Comparison of ENCODE assay signal across 17 mouse cellular contexts in genomic region chr3:123163192-123163523, GRCm38 (mm10).
DNase-seq lines count a peak whose midpoint lies in the region; ATAC-seq lines count a peak whose summit lies in the region.
"Had no signal": no experiment of that assay in that cellular context is flagged by ENCODE, and none has a peak within 500 bp of the region (broad histone marks: within the 10 kb centered on the region; RNA-seq: fewer than 3 reads in every experiment).

No protein-coding gene starts in this region.

- H3K27me3 ChIP-seq in hindbrain, embryonic 10.5 days (ENCODE audit: insufficient read depth, poor library complexity, severe bottlenecking), result no peaks in the 10 kb centered on the region
- H3K27me3 ChIP-seq in hindbrain, embryonic 13.5 days, result no peaks in the 10 kb centered on the region
- no peaks in the 10 kb centered on the region for H3K27me3 ChIP-seq in embryonic facial prominence, embryonic 10.5 days (replicated peaks; ENCODE audit: low read depth, poor library complexity, severe bottlenecking)
- H3K27me3 ChIP-seq in neural tube, embryonic 11.5 days (ENCODE audit: control insufficient read depth, insufficient read depth, low read length), result no peaks in the 10 kb centered on the region
- H3K27me3 ChIP-seq: embryonic facial prominence, embryonic 12.5 days; forebrain, embryonic 13.5 days had no signal

- no peak overlapping the region for H3K4me3 ChIP-seq in hindbrain, embryonic 10.5 days
- no peak overlapping the region for H3K4me3 ChIP-seq in hindbrain, embryonic 13.5 days
- no peak overlapping the region for H3K4me3 ChIP-seq in embryonic facial prominence, embryonic 10.5 days
- H3K4me3 ChIP-seq in neural tube, embryonic 11.5 days (ENCODE audit: low read depth, low read length), result no peak overlapping the region
- H3K4me3 ChIP-seq: embryonic facial prominence, embryonic 12.5 days; forebrain, embryonic 13.5 days had no signal

- WGBS in hindbrain, embryonic 10.5 days, result 42% methylated on average over 4 of the region's 4 CpGs
- 58% methylated on average over 4 of the region's 4 CpGs for WGBS in hindbrain, embryonic 13.5 days
- 37% methylated on average over 4 of the region's 4 CpGs for WGBS in embryonic facial prominence, embryonic 10.5 days
- 30% methylated on average over 4 of the region's 4 CpGs for WGBS in neural tube, embryonic 11.5 days

- no peaks in the 10 kb centered on the region for H3K9me3 ChIP-seq in hindbrain, embryonic 10.5 days
- H3K9me3 ChIP-seq in hindbrain, embryonic 13.5 days, result no peaks in the 10 kb centered on the region
- no peaks in the 10 kb centered on the region for H3K9me3 ChIP-seq in embryonic facial prominence, embryonic 10.5 days
- no peaks in the 10 kb centered on the region for H3K9me3 ChIP-seq in neural tube, embryonic 11.5 days (ENCODE audit: control insufficient read depth, low read length)
- H3K9me3 ChIP-seq: embryonic facial prominence, embryonic 12.5 days; forebrain, embryonic 13.5 days had no signal

- H3K27ac ChIP-seq in hindbrain, embryonic 10.5 days, result peak overlapping the region; percentile 40; the same call in 1 of the 2 replicates
- H3K27ac ChIP-seq in hindbrain, embryonic 13.5 days, result no peak overlapping the region
- peak overlapping the region; percentile 73 for H3K27ac ChIP-seq in embryonic facial prominence, embryonic 10.5 days (replicated peaks)
- H3K27ac ChIP-seq in neural tube, embryonic 11.5 days (ENCODE audit: low read depth, low read length), result no peak overlapping the region
- H3K27ac ChIP-seq: embryonic facial prominence, embryonic 12.5 days; forebrain, embryonic 13.5 days had no signal

- H3K4me1 ChIP-seq in hindbrain, embryonic 10.5 days (replicated peaks), result peaks cover 11% of the 10 kb centered on the region
- peaks cover 10% of the 10 kb centered on the region for H3K4me1 ChIP-seq in hindbrain, embryonic 13.5 days (replicated peaks)
- peaks cover 48% of the 10 kb centered on the region for H3K4me1 ChIP-seq in embryonic facial prominence, embryonic 10.5 days
- peaks cover 6% of the 10 kb centered on the region; the same call in 1 of the 2 replicates for H3K4me1 ChIP-seq in neural tube, embryonic 11.5 days (ENCODE audit: control insufficient read depth, insufficient read depth, low read length)
- H3K4me1 ChIP-seq: forebrain, embryonic 13.5 days had no signal

- intact Hi-C loops in gastrocnemius, postnatal 36 days (cut with DNase I), result loop anchor here (5.0 kb wide), 1 partner anchor 189 kb away; no protein-coding TSS in a partner anchor

- DNase-seq in embryo, embryonic 10 days (ENCODE audit: low spot score), result peak; percentile 47
- DNase-seq in embryo, embryonic 10.5 days (ENCODE audit: low spot score), result no peak
- DNase-seq in hindbrain, embryonic 10.5 days (ENCODE audit: low spot score), result no peak
- DNase-seq in embryonic facial prominence, embryonic 10.5 days (ENCODE audit: low spot score), result peak; percentile 31
- peak; percentile 36 for DNase-seq in neural tube, embryonic 11.5 days (ENCODE audit: low spot score)
- no peak for DNase-seq in gastrocnemius, postnatal 36 days
- DNase-seq in adrenal gland, postnatal 36 days, result no peak
- DNase-seq: cerebellum, adult 11 months; gastrocnemius, postnatal 14 days; kidney, adult 9 months; lung, postnatal 14 days; midbrain, embryonic 14.5 days; right cerebral cortex, postnatal 4 days had no signal

- ATAC-seq in hindbrain, embryonic 13.5 days (ENCODE audit: low FRiP score), result no peak
- no peak for ATAC-seq in neural tube, embryonic 11.5 days (ENCODE audit: insufficient read depth, low FRiP score, low TSS enrichment)
- ATAC-seq: forebrain, embryonic 13.5 days had no signal

- H3K4me2 ChIP-seq in hindbrain, embryonic 13.5 days, result no peak overlapping the region
- H3K4me2 ChIP-seq in neural tube, embryonic 11.5 days (ENCODE audit: low read depth), result no peak overlapping the region
- H3K4me2 ChIP-seq: embryonic facial prominence, embryonic 12.5 days; forebrain, embryonic 13.5 days; liver, embryonic 11.5 days had no signal

- no peak overlapping the region for H3K9ac ChIP-seq in hindbrain, embryonic 13.5 days
- H3K9ac ChIP-seq in neural tube, embryonic 11.5 days (ENCODE audit: low read length), result no peak overlapping the region
- H3K9ac ChIP-seq: embryonic facial prominence, embryonic 12.5 days; forebrain, embryonic 13.5 days had no signal

- no peaks in the 10 kb centered on the region for H3K36me3 ChIP-seq in hindbrain, embryonic 10.5 days
- no peaks in the 10 kb centered on the region for H3K36me3 ChIP-seq in hindbrain, embryonic 13.5 days
- no peaks in the 10 kb centered on the region for H3K36me3 ChIP-seq in embryonic facial prominence, embryonic 10.5 days (replicated peaks)
- no peaks in the 10 kb centered on the region for H3K36me3 ChIP-seq in neural tube, embryonic 11.5 days (ENCODE audit: control insufficient read depth, insufficient read depth, low read length)
- H3K36me3 ChIP-seq: embryonic facial prominence, embryonic 12.5 days had no signal

Comparison
In these comparisons a context has a peak if more than half of its experiments do, and no peak if none do; other contexts are left out.
1. DNase-seq: peak in embryo, embryonic 10 days (single experiment), embryonic facial prominence, embryonic 10.5 days (single experiment) and neural tube, embryonic 11.5 days (single experiment); none in embryo, embryonic 10.5 days (single experiment), hindbrain, embryonic 10.5 days (single experiment), gastrocnemius, postnatal 36 days (0 of 2) and adrenal gland, postnatal 36 days (0 of 2).
2. H3K27ac ChIP-seq: peak in hindbrain, embryonic 10.5 days (single experiment) and embryonic facial prominence, embryonic 10.5 days (single experiment); none in hindbrain, embryonic 13.5 days (single experiment) and neural tube, embryonic 11.5 days (single experiment).